ENCODE assay signal across 10 mouse cellular contexts in the genomic region with DNA sequence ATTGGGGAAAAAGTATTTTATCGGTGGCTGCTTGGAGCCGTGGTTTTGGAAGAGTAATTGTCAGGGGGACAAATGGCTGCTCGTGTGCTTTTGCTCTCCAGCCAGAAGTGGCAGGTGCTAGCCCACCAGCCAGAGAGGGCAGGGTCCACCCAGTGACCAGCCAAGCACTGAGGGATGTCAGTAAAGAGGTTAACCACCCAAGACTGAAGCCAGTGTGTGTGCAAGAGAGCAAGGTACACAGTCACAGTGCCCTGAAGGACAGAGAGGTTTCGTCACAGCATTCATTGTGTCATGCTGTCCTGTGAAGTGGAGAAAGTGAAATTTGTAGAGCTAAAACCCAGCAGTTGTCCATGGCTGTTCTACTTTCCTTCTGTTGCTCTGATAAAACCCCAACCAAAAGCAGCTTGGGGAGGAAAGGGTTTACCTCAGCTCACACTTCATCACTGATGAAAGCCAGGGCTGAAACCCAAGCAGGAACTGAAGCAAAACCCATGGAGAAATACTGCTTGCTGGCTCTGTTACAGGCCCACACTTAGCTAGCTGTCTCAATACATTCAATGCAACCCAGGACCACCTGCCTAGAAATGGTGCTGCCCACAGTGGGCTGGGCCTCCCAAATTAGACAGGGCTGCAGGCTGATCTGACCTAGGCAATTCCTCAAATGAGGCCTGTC.
DNase-seq lines count a peak whose midpoint lies in the region; ATAC-seq lines count a peak whose summit lies in the region.
"Had no signal": no experiment of that assay in that cellular context is flagged by ENCODE, and none has a peak within 500 bp of the region (broad histone marks: within the 10 kb centered on the region; RNA-seq: fewer than 3 reads in every experiment).

No protein-coding gene starts in this region.

- no peaks in the 10 kb centered on the region for H3K36me3 ChIP-seq in limb, embryonic 13.5 days
- no peaks in the 10 kb centered on the region for H3K36me3 ChIP-seq in limb, embryonic 10.5 days

- no peak overlapping the region for H3K4me2 ChIP-seq in limb, embryonic 13.5 days (replicated peaks)

- H3K9ac ChIP-seq in limb, embryonic 13.5 days = no peak overlapping the region
- H3K9ac ChIP-seq: forebrain, postnatal 0 days had no signal

- 85% methylated on average over 4 of the region's 4 CpGs for WGBS in limb, embryonic 13.5 days
- 85% methylated on average over 4 of the region's 4 CpGs for WGBS in limb, embryonic 10.5 days

- H3K9me3 ChIP-seq in limb, embryonic 13.5 days = no peaks in the 10 kb centered on the region
- no peaks in the 10 kb centered on the region for H3K9me3 ChIP-seq in limb, embryonic 10.5 days (replicated peaks)

- H3K27ac ChIP-seq in limb, embryonic 13.5 days = 0 out of 2 replicates have a peak overlapping the region, but pooled peaks have one; percentile 3
- H3K27ac ChIP-seq in limb, embryonic 10.5 days = no peak overlapping the region
- H3K27ac ChIP-seq: heart, adult 2 months had no signal

- H3K27me3 ChIP-seq in limb, embryonic 13.5 days = no peaks in the 10 kb centered on the region
- no peaks in the 10 kb centered on the region for H3K27me3 ChIP-seq in limb, embryonic 10.5 days (ENCODE audit: low read depth, poor library complexity, severe bottlenecking)

- H3K4me3 ChIP-seq in limb, embryonic 13.5 days = no peak overlapping the region
- H3K4me3 ChIP-seq in limb, embryonic 10.5 days = no peak overlapping the region
- H3K4me3 ChIP-seq: heart, adult 2 months had no signal

- ATAC-seq in limb, embryonic 13.5 days (ENCODE audit: low FRiP score, low read depth) = peak; percentile 24; the same call in 1 of the 2 replicates
- ATAC-seq in hematopoietic stem cell, adult 5-6 weeks (replicated peaks in 1 of 2; ENCODE audit: insufficient read depth in 1 of 2, low FRiP score in 2 of 2, low TSS enrichment in 1 of 2, low read depth in 1 of 2, poor library complexity in 2 of 2, severe bottlenecking in 2 of 2) = peak; percentile 43 to 75; a peak in 3 of 4 replicates
- ATAC-seq in megakaryocyte, adult 5-6 weeks (ENCODE audit: poor library complexity, severe bottlenecking) = peak; percentile 81
- ATAC-seq: forebrain, postnatal 0 days had no signal

- H3K4me1 ChIP-seq in limb, embryonic 13.5 days = peaks cover 19% of the 10 kb centered on the region
- H3K4me1 ChIP-seq in limb, embryonic 10.5 days = peaks cover 6% of the 10 kb centered on the region; the same call in 1 of the 2 replicates

- no peak for DNase-seq in limb, embryonic 10.5 days (ENCODE audit: low spot score)
- peak; percentile 39 to 88 for DNase-seq in kidney, postnatal 25 days
- no peak for DNase-seq in urinary bladder, adult 18-20 months (ENCODE audit: low spot score in 2 of 2)
- DNase-seq in heart, adult 8-10 months (ENCODE audit: low spot score) = no peak
- DNase-seq: cerebellum, adult 11 months; forebrain, postnatal 0 days; heart, adult 2 months had no signal

Comparison
In these comparisons a context has a peak if more than half of its experiments do, and no peak if none do; other contexts are left out.
1. ATAC-seq: peak in every context shown above with its lines; median percentile 81 in megakaryocyte, adult 5-6 weeks; 59 in hematopoietic stem cell, adult 5-6 weeks; 24 in limb, embryonic 13.5 days.
2. DNase-seq: peak in kidney, postnatal 25 days (2 of 2); none in limb, embryonic 10.5 days (single experiment), urinary bladder, adult 18-20 months (0 of 2) and heart, adult 8-10 months (single experiment).